ENCODE assay signal across 22 mouse cellular contexts in the genomic region with DNA sequence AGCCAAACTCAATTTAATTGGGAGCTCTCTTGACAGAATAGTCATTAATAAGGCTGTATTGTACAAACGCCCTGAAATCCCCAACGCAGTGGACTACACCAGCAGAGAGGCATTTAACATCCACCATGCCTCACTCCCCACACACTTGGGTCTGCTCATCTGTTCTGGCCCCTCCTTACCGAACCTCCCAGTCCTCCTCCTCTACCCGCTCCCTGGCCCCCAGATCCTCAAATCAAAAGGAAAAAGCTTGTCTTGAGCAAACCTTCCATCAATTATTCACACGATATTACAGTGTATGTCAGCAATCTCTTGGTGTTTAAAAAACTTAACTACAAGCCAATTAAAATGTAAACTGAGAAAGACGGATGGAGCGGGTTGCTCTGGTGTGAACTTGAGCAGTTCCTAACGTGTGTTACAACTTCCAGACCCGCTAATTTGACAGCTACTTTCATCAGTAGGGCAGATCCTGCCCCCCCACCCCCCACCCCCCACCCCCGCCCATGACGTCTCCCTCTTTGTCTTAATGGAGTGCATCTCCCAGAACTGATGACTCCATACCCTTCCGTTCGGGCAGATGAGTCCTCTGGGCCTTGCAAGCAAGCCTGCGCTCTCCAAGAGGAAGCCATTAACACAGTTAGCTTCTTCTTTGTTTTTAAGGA.
DNase-seq lines count a peak whose midpoint lies in the region; ATAC-seq and TF ChIP-seq lines count a peak whose summit lies in the region.
"Had no signal": no experiment of that assay in that cellular context is flagged by ENCODE, and none has a peak within 500 bp of the region (broad histone marks: within the 10 kb centered on the region; RNA-seq: fewer than 3 reads in every experiment).

No protein-coding gene starts in this region.

- 60% methylated on average over 14 of the region's 14 CpGs for WGBS in forebrain, embryonic 13.5 days
- 53% methylated on average over 14 of the region's 14 CpGs for WGBS in forebrain, embryonic 16.5 days
- 35% methylated on average over 14 of the region's 14 CpGs for WGBS in lung, embryonic 14.5 days
- WGBS in lung, postnatal 0 days = 54% methylated on average over 14 of the region's 14 CpGs
- 26% methylated on average over 14 of the region's 14 CpGs for WGBS in stomach, embryonic 15.5 days

- TF ChIP-seq EP300 in lung, postnatal 0 days (IDR thresholded peaks at IDR 0.05) = no peak

- no peak overlapping the region for H3K4me3 ChIP-seq in forebrain, embryonic 13.5 days
- H3K4me3 ChIP-seq in forebrain, embryonic 16.5 days (replicated peaks; ENCODE audit: low read length) = no peak overlapping the region
- no peak overlapping the region for H3K4me3 ChIP-seq in lung, embryonic 14.5 days (ENCODE audit: low read depth, low read length)
- H3K4me3 ChIP-seq in lung, postnatal 0 days (ENCODE audit: low read depth, low read length) = no peak overlapping the region
- no peak overlapping the region for H3K4me3 ChIP-seq in stomach, embryonic 15.5 days (replicated peaks)
- H3K4me3 ChIP-seq: erythroblast, embryonic 14.5 days; heart, embryonic 13.5 days had no signal

- no peaks in the 10 kb centered on the region for H3K9me3 ChIP-seq in forebrain, embryonic 13.5 days (replicated peaks)
- no peaks in the 10 kb centered on the region for H3K9me3 ChIP-seq in forebrain, embryonic 16.5 days (ENCODE audit: control insufficient read depth, low read length)
- H3K9me3 ChIP-seq in lung, embryonic 14.5 days (ENCODE audit: low read depth, low read length) = no peaks in the 10 kb centered on the region
- no peaks in the 10 kb centered on the region for H3K9me3 ChIP-seq in lung, postnatal 0 days (ENCODE audit: low read length)
- no peaks in the 10 kb centered on the region for H3K9me3 ChIP-seq in stomach, embryonic 15.5 days
- H3K9me3 ChIP-seq: heart, embryonic 13.5 days had no signal

- H3K27me3 ChIP-seq in forebrain, embryonic 13.5 days = no peaks in the 10 kb centered on the region
- H3K27me3 ChIP-seq in forebrain, embryonic 16.5 days (replicated peaks; ENCODE audit: control insufficient read depth, insufficient read depth, low read length) = no peaks in the 10 kb centered on the region
- H3K27me3 ChIP-seq in lung, embryonic 14.5 days (ENCODE audit: insufficient read depth, low read length) = no peaks in the 10 kb centered on the region
- H3K27me3 ChIP-seq in lung, postnatal 0 days (replicated peaks; ENCODE audit: insufficient read depth, low read length) = no peaks in the 10 kb centered on the region
- no peaks in the 10 kb centered on the region for H3K27me3 ChIP-seq in stomach, embryonic 15.5 days (replicated peaks)
- H3K27me3 ChIP-seq: CH12.LX; heart, embryonic 13.5 days had no signal

- DNase-seq in kidney, adult 9 months = peak; percentile 12
- DNase-seq in kidney, postnatal 10 days = no peak
- DNase-seq in lung, embryonic 14.5 days = no peak
- no peak for DNase-seq in lung, postnatal 0 days (ENCODE audit: low spot score)
- no peak for DNase-seq in layer of hippocampus, postnatal 25 days (ENCODE audit: extremely low spot score in 1 of 2, low spot score in 1 of 2)
- DNase-seq: adrenal gland, postnatal 25 days; cerebellum, adult 11-12 months; cerebellum, postnatal 14 days; gastrocnemius, postnatal 10 days; heart, adult 18-20 months; heart, postnatal 36 days; lung, adult 18-20 months; lung, postnatal 36 days; right cerebral cortex, postnatal 4 days; thymus, postnatal 36 days had no signal

- peaks cover 39% of the 10 kb centered on the region for H3K4me1 ChIP-seq in forebrain, embryonic 13.5 days
- H3K4me1 ChIP-seq in forebrain, embryonic 16.5 days (replicated peaks; ENCODE audit: control insufficient read depth, insufficient read depth, low read length) = peaks cover 16% of the 10 kb centered on the region
- H3K4me1 ChIP-seq in lung, embryonic 14.5 days (ENCODE audit: insufficient read depth) = no peaks in the 10 kb centered on the region
- no peaks in the 10 kb centered on the region for H3K4me1 ChIP-seq in lung, postnatal 0 days (ENCODE audit: insufficient read depth, low read depth, low read length)
- 0 out of 2 replicates have a peak, but pooled peaks cover 4% of the 10 kb centered on the region for H3K4me1 ChIP-seq in stomach, embryonic 15.5 days

- H3K9ac ChIP-seq in forebrain, embryonic 13.5 days = no peak overlapping the region
- no peak overlapping the region for H3K9ac ChIP-seq in forebrain, embryonic 16.5 days (replicated peaks; ENCODE audit: low read depth, low read length)
- no peak overlapping the region for H3K9ac ChIP-seq in lung, embryonic 14.5 days
- H3K9ac ChIP-seq in lung, postnatal 0 days (replicated peaks; ENCODE audit: low read depth) = no peak overlapping the region
- H3K9ac ChIP-seq in stomach, embryonic 15.5 days = no peak overlapping the region
- H3K9ac ChIP-seq: heart, embryonic 13.5 days had no signal

- TF ChIP-seq CTCF in lung, embryonic 14.5 days (IDR thresholded peaks at IDR 0.05; ENCODE audit: low read depth) = no peak
- TF ChIP-seq CTCF in lung, postnatal 0 days (IDR thresholded peaks at IDR 0.05) = no peak

- no peak for ATAC-seq in forebrain, embryonic 13.5 days
- ATAC-seq in forebrain, embryonic 16.5 days = no peak
- peak; percentile 72 for ATAC-seq in lung, embryonic 14.5 days (ENCODE audit: insufficient read depth)
- no peak for ATAC-seq in lung, postnatal 0 days
- ATAC-seq in stomach, embryonic 15.5 days (ENCODE audit: insufficient read depth, low FRiP score, low read depth) = peak; percentile 54; the same call in 1 of the 2 replicates
- ATAC-seq: hindbrain, embryonic 16.5 days had no signal

- peak overlapping the region; percentile 40; the same call in 1 of the 2 replicates for H3K27ac ChIP-seq in forebrain, embryonic 13.5 days
- no peak overlapping the region for H3K27ac ChIP-seq in forebrain, embryonic 16.5 days (ENCODE audit: low read length)
- no peak overlapping the region for H3K27ac ChIP-seq in lung, embryonic 14.5 days (ENCODE audit: low read depth)
- no peak overlapping the region for H3K27ac ChIP-seq in lung, postnatal 0 days (ENCODE audit: low read length)
- H3K27ac ChIP-seq in stomach, embryonic 15.5 days = no peak overlapping the region
- H3K27ac ChIP-seq: heart, embryonic 13.5 days had no signal

- H3K36me3 ChIP-seq in forebrain, embryonic 13.5 days (ENCODE audit: poor library complexity, severe bottlenecking) = no peaks in the 10 kb centered on the region
- no peaks in the 10 kb centered on the region for H3K36me3 ChIP-seq in forebrain, embryonic 16.5 days (ENCODE audit: control insufficient read depth, insufficient read depth)
- H3K36me3 ChIP-seq in lung, embryonic 14.5 days (ENCODE audit: insufficient read depth) = no peaks in the 10 kb centered on the region
- no peaks in the 10 kb centered on the region for H3K36me3 ChIP-seq in lung, postnatal 0 days (ENCODE audit: insufficient read depth, low read length)
- H3K36me3 ChIP-seq in stomach, embryonic 15.5 days = no peaks in the 10 kb centered on the region
- H3K36me3 ChIP-seq: heart, embryonic 13.5 days had no signal

- H3K4me2 ChIP-seq in forebrain, embryonic 13.5 days = no peak overlapping the region
- no peak overlapping the region for H3K4me2 ChIP-seq in forebrain, embryonic 16.5 days (ENCODE audit: low read length)
- H3K4me2 ChIP-seq in lung, embryonic 14.5 days = no peak overlapping the region
- H3K4me2 ChIP-seq in lung, postnatal 0 days (replicated peaks; ENCODE audit: low read depth, low read length) = no peak overlapping the region
- no peak overlapping the region for H3K4me2 ChIP-seq in stomach, embryonic 15.5 days
- H3K4me2 ChIP-seq: heart, embryonic 13.5 days had no signal

Comparison
In these comparisons a context has a peak if more than half of its experiments do, and no peak if none do; other contexts are left out.
1. ATAC-seq: peak in lung, embryonic 14.5 days (single experiment) and stomach, embryonic 15.5 days (single experiment); none in forebrain, embryonic 13.5 days (single experiment), forebrain, embryonic 16.5 days (single experiment) and lung, postnatal 0 days (single experiment).